Mouse (Mus musculus): ENCODE measurements at regions not wholly inside any gene's neighbourhood (a gene's known extent, or its start where the extent isn't known, plus 50 kb on each side); places are given as distances from the start of the nearest gene placed in this dataset.

GRCm38 (mm10) chr9:67630173-67630572 is 70.7 kb upstream of the Tln2 start:
- Histone ChIP-seq H3K27me3 (ENCODE audit: control insufficient read depth, insufficient read depth, low read depth, low read length) (peaks cover 14% of the 10 kb centered on the region), H3K4me2 (ENCODE audit: low read depth, low read length) (no peak overlapping the region)
- WGBS: 40% methylated on average over 3 of the region's 3 CpGs

GRCm38 (mm10) chr9:67631741-67632243 is 72.3 kb upstream of the Tln2 start:
- peaks cover 14% of the 10 kb centered on the region for H3K27me3 ChIP-seq (ENCODE audit: control insufficient read depth, insufficient read depth, low read depth, low read length)
- no peak for ATAC-seq (ENCODE audit: low read depth)
- no peaks in the 10 kb centered on the region for H3K9me3 ChIP-seq (ENCODE audit: control insufficient read depth, low read length)
- H3K27ac ChIP-seq (ENCODE audit: low read length): no peak overlapping the region
- peaks cover 13% of the 10 kb centered on the region for H3K4me1 ChIP-seq (replicated peaks; ENCODE audit: control insufficient read depth, insufficient read depth, low read length)
- H3K4me3 ChIP-seq (ENCODE audit: low read length): peak overlapping the region; percentile 93
- H3K4me2 ChIP-seq (ENCODE audit: low read depth, low read length): peak overlapping the region; percentile 96
- 0 out of 2 replicates have a peak overlapping the region, but pooled peaks have one; percentile 61 for H3K9ac ChIP-seq (ENCODE audit: low read length)
- H3K36me3 ChIP-seq (ENCODE audit: control insufficient read depth, insufficient read depth, low read length): no peaks in the 10 kb centered on the region
- 4% methylated on average over 6 of the region's 6 CpGs for WGBS

More at GRCm38 (mm10) chr9:67630173-67630572, 70.7 kb upstream of the Tln2 start:
- H3K36me3 ChIP-seq (ENCODE audit: control insufficient read depth, insufficient read depth, low read length): no peaks in the 10 kb centered on the region
- peaks cover 13% of the 10 kb centered on the region for H3K4me1 ChIP-seq (replicated peaks; ENCODE audit: control insufficient read depth, insufficient read depth, low read length)
- H3K9me3 ChIP-seq (ENCODE audit: control insufficient read depth, low read length): no peaks in the 10 kb centered on the region
- H3K27ac ChIP-seq (ENCODE audit: low read length): no peak overlapping the region
- H3K9ac ChIP-seq (ENCODE audit: low read length): no peak overlapping the region
- no peak for ATAC-seq (ENCODE audit: low read depth)
- no peak overlapping the region for H3K4me3 ChIP-seq (ENCODE audit: low read length)

GRCm38 (mm10) chr9:67632521-67633025 is 73.1 kb upstream of the Tln2 start:
- under 1% methylated on average over 34 of the region's 40 CpGs for WGBS
- peak; percentile 68 for ATAC-seq (ENCODE audit: low read depth)
- H3K36me3 ChIP-seq (ENCODE audit: control insufficient read depth, insufficient read depth, low read length): no peaks in the 10 kb centered on the region
- H3K4me1 ChIP-seq (replicated peaks; ENCODE audit: control insufficient read depth, insufficient read depth, low read length): peaks cover 13% of the 10 kb centered on the region
- H3K4me2 ChIP-seq (ENCODE audit: low read depth, low read length): peak overlapping the region; percentile 96
- H3K9ac ChIP-seq (ENCODE audit: low read length): peak overlapping the region; percentile 61
- no peaks in the 10 kb centered on the region for H3K9me3 ChIP-seq (ENCODE audit: control insufficient read depth, low read length)
- H3K4me3 ChIP-seq (ENCODE audit: low read length): peak overlapping the region; percentile 93
- H3K27ac ChIP-seq (ENCODE audit: low read length): no peak overlapping the region
- H3K27me3 ChIP-seq (ENCODE audit: control insufficient read depth, insufficient read depth, low read depth, low read length): peaks cover 14% of the 10 kb centered on the region

GRCm38 (mm10) chr9:67633026-67633741 is 73.7 kb upstream of the Tln2 start:
- ATAC-seq (ENCODE audit: low read depth): peak; percentile 51; the same call in 1 of the 2 replicates
- Histone ChIP-seq H3K4me3 (ENCODE audit: low read length) (peak overlapping the region; percentile 93), H3K36me3 (ENCODE audit: control insufficient read depth, insufficient read depth, low read length) (no peaks in the 10 kb centered on the region), H3K4me1 (replicated peaks; ENCODE audit: control insufficient read depth, insufficient read depth, low read length) (peaks cover 13% of the 10 kb centered on the region), H3K9me3 (ENCODE audit: control insufficient read depth, low read length) (no peaks in the 10 kb centered on the region), H3K4me2 (ENCODE audit: low read depth, low read length) (peak overlapping the region; percentile 96), H3K27me3 (ENCODE audit: control insufficient read depth, insufficient read depth, low read depth, low read length) (peaks cover 14% of the 10 kb centered on the region), H3K27ac (ENCODE audit: low read length) (no peak overlapping the region), H3K9ac (ENCODE audit: low read length) (peak overlapping the region; percentile 90)
- under 1% methylated on average over 50 of the region's 50 CpGs for WGBS

GRCm38 (mm10) chr9:67633761-67634441 is 74.4 kb upstream of the Tln2 start:
- H3K27me3 ChIP-seq (ENCODE audit: control insufficient read depth, insufficient read depth, low read depth, low read length): peaks cover 14% of the 10 kb centered on the region
- peak overlapping the region; percentile 96 for H3K4me2 ChIP-seq (ENCODE audit: low read depth, low read length)
- H3K9me3 ChIP-seq (ENCODE audit: control insufficient read depth, low read length): no peaks in the 10 kb centered on the region
- peak overlapping the region; percentile 90 for H3K9ac ChIP-seq (ENCODE audit: low read length)
- H3K4me3 ChIP-seq (ENCODE audit: low read length): peak overlapping the region; percentile 93
- no peaks in the 10 kb centered on the region for H3K36me3 ChIP-seq (ENCODE audit: control insufficient read depth, insufficient read depth, low read length)
- ATAC-seq (ENCODE audit: low read depth): peak; percentile 80
- 0 out of 2 replicates have a peak overlapping the region, but pooled peaks have one; percentile 46 for H3K27ac ChIP-seq (ENCODE audit: low read length)
- H3K4me1 ChIP-seq (replicated peaks; ENCODE audit: control insufficient read depth, insufficient read depth, low read length): peaks cover 13% of the 10 kb centered on the region
- WGBS: under 1% methylated on average over 61 of the region's 61 CpGs

- Histone ChIP-seq H3K27ac (ENCODE audit: low read length) (no peak overlapping the region), H3K4me2 (ENCODE audit: low read depth, low read length) (no peak overlapping the region), H3K9me3 (ENCODE audit: control insufficient read depth, low read length) (no peaks in the 10 kb centered on the region), H3K9ac (ENCODE audit: low read length) (no peak overlapping the region), H3K36me3 (ENCODE audit: control insufficient read depth, insufficient read depth, low read length) (no peaks in the 10 kb centered on the region), H3K4me3 (ENCODE audit: low read length) (no peak overlapping the region), H3K4me1 (replicated peaks; ENCODE audit: control insufficient read depth, insufficient read depth, low read length) (no peaks in the 10 kb centered on the region), H3K27me3 (ENCODE audit: control insufficient read depth, insufficient read depth, low read depth, low read length) (no peaks in the 10 kb centered on the region)
- no peak for ATAC-seq (ENCODE audit: low read depth)
- WGBS: 87% methylated on average over 2 of the region's 2 CpGs
These were observed 87.3 kb upstream of the Tln2 start for GRCm38 (mm10) chr9:67646820-67647219.

- H3K9me3 ChIP-seq (ENCODE audit: control insufficient read depth, low read length): no peaks in the 10 kb centered on the region; the same call in 1 of the 2 replicates
- H3K27me3 ChIP-seq (ENCODE audit: control insufficient read depth, insufficient read depth, low read depth, low read length): no peaks in the 10 kb centered on the region
- no peaks in the 10 kb centered on the region for H3K4me1 ChIP-seq (replicated peaks; ENCODE audit: control insufficient read depth, insufficient read depth, low read length)
- ATAC-seq (ENCODE audit: low read depth): no peak
- no peak overlapping the region for H3K4me3 ChIP-seq (ENCODE audit: low read length)
- H3K9ac ChIP-seq (ENCODE audit: low read length): no peak overlapping the region
- no peak overlapping the region for H3K4me2 ChIP-seq (ENCODE audit: low read depth, low read length)
- no peak overlapping the region for H3K27ac ChIP-seq (ENCODE audit: low read length)
- no peaks in the 10 kb centered on the region for H3K36me3 ChIP-seq (ENCODE audit: control insufficient read depth, insufficient read depth, low read length)
These were observed 94.5 kb upstream of the C2cd4b start for GRCm38 (mm10) chr9:67664773-67665172.

- H3K27me3 ChIP-seq (ENCODE audit: control insufficient read depth, insufficient read depth, low read depth, low read length): no peaks in the 10 kb centered on the region
- no peak for ATAC-seq (ENCODE audit: low read depth)
- no peaks in the 10 kb centered on the region for H3K4me1 ChIP-seq (replicated peaks; ENCODE audit: control insufficient read depth, insufficient read depth, low read length)
- H3K4me2 ChIP-seq (ENCODE audit: low read depth, low read length): no peak overlapping the region
- H3K4me3 ChIP-seq (ENCODE audit: low read length): no peak overlapping the region
- H3K27ac ChIP-seq (ENCODE audit: low read length): no peak overlapping the region
- WGBS: 63% methylated on average over 12 of the region's 12 CpGs
- peaks cover 2% of the 10 kb centered on the region for H3K9me3 ChIP-seq (ENCODE audit: control insufficient read depth, low read length)
- no peaks in the 10 kb centered on the region for H3K36me3 ChIP-seq (ENCODE audit: control insufficient read depth, insufficient read depth, low read length)
- no peak overlapping the region for H3K9ac ChIP-seq (ENCODE audit: low read length)
These were observed 88.8 kb upstream of the C2cd4b start for GRCm38 (mm10) chr9:67670261-67671020.

Measured in lung, embryonic 16.5 days (tissue).